Mouse (Mus musculus) heart, adult 2 months (tissue): ENCODE measurements at regions not wholly inside any gene's neighbourhood (a gene's known extent, or its start where the extent isn't known, plus 50 kb on each side); places are given as distances from the start of the nearest gene placed in this dataset.

Source experiments
- DNase-seq, 2 experiments: peaks; one replicate each; pipeline ENCODE4 v3.0.0; 2021
- H3K27ac ChIP-seq: fragments of 200-600 bp; 2 replicates; pipeline ENCODE4 v1.8.1; 2022
- H3K27me3 ChIP-seq: fragments of 200-500 bp; 2 replicates; pipeline ENCODE4 v1.6.1; 2012; ENCODE audit warnings: mild to moderate bottlenecking, low read length, inconsistent platforms, mixed read lengths; ENCODE audit not compliant: control insufficient read depth, insufficient read depth
- H3K36me3 ChIP-seq: fragments of 200-500 bp; 2 replicates; pipeline ENCODE4 v1.6.1; 2012; ENCODE audit warnings: low read length, inconsistent platforms; ENCODE audit not compliant: control insufficient read depth, insufficient read depth
- H3K4me1 ChIP-seq: fragments of 200-500 bp; 2 replicates; pipeline ENCODE4 v1.6.1; 2011; ENCODE audit warnings: low read length; ENCODE audit not compliant: control insufficient read depth, insufficient read depth
- H3K4me3 ChIP-seq: fragments of 200-600 bp; 2 replicates; pipeline ENCODE4 v1.8.1; 2022
- H3K79me2 ChIP-seq: fragments of 200-500 bp; replicated peaks from 2 replicates; pipeline ENCODE4 v1.6.1; 2012; ENCODE audit warnings: mild to moderate bottlenecking, inconsistent platforms, low read length, moderate library complexity, mixed read lengths; ENCODE audit not compliant: control insufficient read depth, insufficient read depth
- H3K9ac ChIP-seq: fragments of 200-500 bp; 2 replicates; pipeline ENCODE4 v1.6.1; 2012; ENCODE audit warnings: low read depth, mild to moderate bottlenecking, control low read depth, inconsistent platforms, low read length, mixed read lengths
- CTCF ChIP-seq: fragments of 200-600 bp; IDR thresholded peaks from 2 replicates; pipeline ENCODE4 v1.8.1; 2022; ENCODE audit warnings: antibody characterized with exemption, mild to moderate bottlenecking, moderate library complexity
- EP300 ChIP-seq: fragments of 200-500 bp; IDR thresholded peaks from 2 replicates; pipeline ENCODE4 v1.6.1; 2011; ENCODE audit warnings: low read depth, low read length, control low read depth; ENCODE audit not compliant: insufficient read depth
- POLR2A ChIP-seq: fragments of 200-500 bp; IDR thresholded peaks from 2 replicates; pipeline ENCODE4 v1.6.1; 2011; ENCODE audit warnings: mild to moderate bottlenecking, low read depth, low read length, control low read depth; ENCODE audit not compliant: insufficient read depth
- WGBS: fragments of 180-500 bp; shearing (Covaris S2); methylation state at CpG from one replicate; pipeline ENCODE4 v1.1.7; 2018; 5-methylcytosine and 5-hydroxymethylcytosine counted together
- intact Hi-C: fragments of 180-260 bp; cut with DNase I; formaldehyde crosslinking; loops from one replicate; pipeline ENCODE4 v1.15.1; 2025

DNA sequence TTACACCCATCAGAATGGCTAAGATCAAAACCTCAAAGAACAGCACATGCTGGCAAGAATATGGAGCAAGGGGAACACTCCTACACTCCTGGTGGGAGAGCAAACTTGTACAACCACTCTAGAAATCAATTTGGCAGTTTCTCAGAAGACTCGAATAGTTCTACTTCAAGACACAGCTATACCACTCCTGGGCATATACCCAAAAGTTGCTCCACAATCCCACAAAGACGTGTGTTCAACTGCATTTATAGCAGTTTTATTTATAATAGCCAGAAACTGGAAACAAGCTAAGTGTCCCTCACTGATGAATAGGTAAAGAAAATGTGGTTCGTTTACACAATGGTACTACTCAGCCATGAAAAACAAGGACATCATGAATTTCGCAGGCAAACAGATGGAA lies 384.6 kb upstream of the Atp2b1 start:
- 76% methylated on average over 4 of the region's 4 CpGs for WGBS
- intact Hi-C loops, result no loop called here

DNA sequence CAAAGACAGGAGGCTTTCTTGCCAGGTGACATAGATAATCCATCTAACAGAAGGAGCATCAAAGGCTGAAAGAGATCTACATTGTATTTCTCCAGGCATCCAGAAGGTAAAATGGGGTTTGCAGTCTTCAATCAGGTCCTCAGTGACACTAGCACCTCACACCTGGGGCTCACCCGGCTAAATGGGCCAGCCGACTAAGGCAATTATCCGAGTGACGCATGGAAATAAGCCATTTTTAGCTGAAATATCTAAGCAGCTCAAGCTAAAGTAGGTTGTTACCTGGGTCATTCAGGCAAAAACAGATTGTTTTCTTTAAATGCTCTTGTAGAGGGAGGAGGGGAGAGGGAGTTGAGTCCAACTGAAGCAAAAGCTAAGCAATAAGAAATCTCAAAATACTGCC lies 382.8 kb upstream of the Atp2b1 start:
- no peaks in the 10 kb centered on the region for H3K79me2 ChIP-seq
- H3K4me3 ChIP-seq, result no peak overlapping the region
- TF ChIP-seq POLR2A (no peak), CTCF (no peak)
- intact Hi-C loops, result no loop called here
- H3K9ac ChIP-seq, result no peak overlapping the region
- no peak for DNase-seq
- H3K27me3 ChIP-seq, result no peaks in the 10 kb centered on the region
- WGBS, result 98% methylated on average over 4 of the region's 4 CpGs
- H3K4me1 ChIP-seq, result no peaks in the 10 kb centered on the region
- no peak overlapping the region for H3K27ac ChIP-seq
- no peaks in the 10 kb centered on the region for H3K36me3 ChIP-seq

More for the DNA sequence above, 384.6 kb upstream of the Atp2b1 start:
- Histone ChIP-seq H3K79me2 (no peaks in the 10 kb centered on the region), H3K4me1 (no peaks in the 10 kb centered on the region), H3K9ac (no peak overlapping the region), H3K27me3 (no peaks in the 10 kb centered on the region), H3K4me3 (no peak overlapping the region), H3K27ac (no peak overlapping the region), H3K36me3 (no peaks in the 10 kb centered on the region)
- TF ChIP-seq EP300 (no peak), POLR2A (no peak), CTCF (no peak)
- DNase-seq, result no peak

DNA sequence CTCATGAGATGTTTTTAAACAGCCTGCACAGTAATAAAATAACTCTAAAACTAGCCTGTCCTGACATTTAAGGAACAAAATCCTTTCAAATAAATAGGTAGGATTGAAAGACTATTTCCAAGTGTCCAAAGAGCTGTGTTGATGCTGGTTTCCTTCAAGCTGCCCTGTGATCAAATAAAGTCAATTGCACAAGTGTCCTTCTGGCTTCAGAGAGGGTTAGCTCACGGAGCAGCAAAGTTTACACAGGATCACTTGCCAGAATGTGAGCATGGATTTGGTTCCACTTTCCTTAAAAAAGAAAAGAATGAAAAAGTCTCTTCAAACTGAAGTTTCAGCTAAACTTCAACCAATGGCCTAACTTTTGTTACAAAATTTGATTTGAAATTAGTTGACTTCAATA lies 375.5 kb upstream of the Atp2b1 start:
- no peak for DNase-seq
- no peak overlapping the region for H3K27ac ChIP-seq
- H3K36me3 ChIP-seq, result peaks cover 4% of the 10 kb centered on the region
- intact Hi-C loops, result no loop called here
- no peaks in the 10 kb centered on the region for H3K79me2 ChIP-seq
- WGBS, result 83% methylated on average over 1 of the region's 1 CpGs
- no peaks in the 10 kb centered on the region; the same call in none of the 2 replicates for H3K4me1 ChIP-seq
- no peak for TF ChIP-seq POLR2A
- TF ChIP-seq CTCF, result no peak
- no peak for TF ChIP-seq EP300
- no peak overlapping the region for H3K4me3 ChIP-seq
- no peak overlapping the region for H3K9ac ChIP-seq
- no peaks in the 10 kb centered on the region for H3K27me3 ChIP-seq

DNA sequence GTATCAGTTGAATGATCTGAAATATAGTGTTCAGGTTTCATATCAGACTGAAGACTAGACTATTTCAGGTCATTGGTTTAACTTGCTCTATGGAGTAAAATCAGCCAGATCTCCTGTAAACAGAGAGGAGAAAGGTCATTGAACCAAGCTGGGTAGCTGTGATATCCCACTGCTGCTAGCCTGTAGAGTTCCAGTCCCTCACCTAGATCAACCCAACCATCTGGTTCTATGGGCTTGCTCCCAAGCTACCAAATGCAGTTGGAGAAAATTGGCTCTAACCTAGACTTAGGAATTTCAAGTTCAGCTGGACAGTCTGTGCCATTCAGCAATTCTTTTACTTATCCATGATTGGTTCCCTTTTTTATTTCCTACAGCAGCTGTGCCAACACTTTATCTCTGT lies 373.1 kb upstream of the Atp2b1 start:
- H3K4me1 ChIP-seq, result no peaks in the 10 kb centered on the region; the same call in none of the 2 replicates
- no peak overlapping the region for H3K9ac ChIP-seq
- H3K27ac ChIP-seq, result no peak overlapping the region
- H3K4me3 ChIP-seq, result no peak overlapping the region
- no peaks in the 10 kb centered on the region for H3K79me2 ChIP-seq
- H3K36me3 ChIP-seq, result peaks cover 6% of the 10 kb centered on the region
- H3K27me3 ChIP-seq, result no peaks in the 10 kb centered on the region
- intact Hi-C loops, result no loop called here
- no peak for TF ChIP-seq POLR2A
- TF ChIP-seq EP300, result no peak
- no peak for TF ChIP-seq CTCF
- DNase-seq, result no peak

DNA sequence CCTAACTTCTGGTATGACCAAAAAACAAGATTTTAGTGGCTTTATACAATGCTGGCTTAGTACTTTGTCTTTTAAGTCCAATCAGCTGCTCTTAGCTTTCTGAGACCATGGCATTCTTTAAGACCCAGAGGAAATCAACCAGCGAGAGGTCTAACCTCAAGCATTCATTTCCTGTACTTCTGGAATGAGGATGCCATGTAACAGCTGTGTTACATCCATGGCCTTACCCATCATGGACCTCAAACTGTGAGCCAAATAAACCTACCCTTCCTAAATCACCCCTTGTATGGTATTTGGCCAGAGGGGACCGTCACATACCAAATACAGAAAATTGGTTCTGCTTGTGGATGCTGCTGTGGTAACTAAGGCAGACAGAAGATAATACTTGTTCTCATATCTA lies 372.1 kb upstream of the Atp2b1 start:
- no peak for DNase-seq
- H3K4me1 ChIP-seq, result no peaks in the 10 kb centered on the region; the same call in none of the 2 replicates
- TF ChIP-seq CTCF (no peak), EP300 (no peak), POLR2A (no peak)
- no peak overlapping the region for H3K27ac ChIP-seq
- H3K4me3 ChIP-seq, result no peak overlapping the region
- peaks cover 6% of the 10 kb centered on the region for H3K36me3 ChIP-seq
- no peak overlapping the region for H3K9ac ChIP-seq
- H3K79me2 ChIP-seq, result no peaks in the 10 kb centered on the region
- H3K27me3 ChIP-seq, result no peaks in the 10 kb centered on the region
- intact Hi-C loops, result no loop called here
- WGBS, result 91% methylated on average over 2 of the region's 2 CpGs

DNA sequence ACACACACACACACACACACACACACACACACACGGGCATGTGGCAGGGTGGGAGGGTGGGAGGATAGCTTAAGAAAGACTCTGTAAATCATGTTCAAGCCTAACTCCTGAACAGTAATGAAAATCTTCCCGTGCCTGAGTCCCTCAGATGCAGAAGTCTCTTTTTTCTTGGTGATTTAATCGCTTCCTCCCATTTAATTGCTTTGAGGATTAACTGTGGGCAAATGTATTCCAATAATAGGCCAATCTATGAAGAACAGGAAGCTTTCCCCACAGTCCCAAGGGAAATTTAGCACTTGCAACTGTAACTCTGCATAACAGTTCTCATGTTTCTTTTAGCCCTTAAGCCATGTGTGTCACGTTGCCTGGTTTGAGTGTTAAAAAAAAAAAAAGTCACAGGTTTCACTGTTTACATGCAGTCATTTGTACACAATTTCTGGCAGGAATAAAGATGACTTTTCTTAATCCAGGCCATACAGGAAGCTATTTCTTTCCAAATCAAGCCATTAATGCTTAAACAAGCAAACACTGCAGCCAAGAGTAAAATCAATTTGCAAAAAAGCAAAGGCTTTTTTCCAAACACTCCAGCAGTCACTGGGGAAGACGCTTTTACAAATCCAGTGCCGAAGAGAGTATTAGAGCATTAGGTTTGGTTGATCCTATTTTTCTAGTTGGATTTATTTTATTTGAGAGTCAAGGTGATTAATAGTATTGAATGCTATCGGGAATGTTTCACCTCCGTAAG lies 370.8 kb upstream of the Atp2b1 start:
- no peak for DNase-seq
- no peaks in the 10 kb centered on the region for H3K27me3 ChIP-seq
- H3K36me3 ChIP-seq, result peaks cover 6% of the 10 kb centered on the region
- 0 out of 2 replicates have a peak overlapping the region, but pooled peaks have one; percentile 4 for H3K27ac ChIP-seq
- H3K9ac ChIP-seq, result no peak overlapping the region
- TF ChIP-seq EP300 (no peak), POLR2A (no peak), CTCF (no peak)
- no peaks in the 10 kb centered on the region; the same call in none of the 2 replicates for H3K4me1 ChIP-seq
- no peaks in the 10 kb centered on the region for H3K79me2 ChIP-seq
- intact Hi-C loops, result no loop called here
- WGBS, result 32% methylated on average over 8 of the region's 8 CpGs
- H3K4me3 ChIP-seq, result no peak overlapping the region
